Mouse (Mus musculus): ENCODE results near the gene Pdia5.

The Pdia5 gene

DNA sequence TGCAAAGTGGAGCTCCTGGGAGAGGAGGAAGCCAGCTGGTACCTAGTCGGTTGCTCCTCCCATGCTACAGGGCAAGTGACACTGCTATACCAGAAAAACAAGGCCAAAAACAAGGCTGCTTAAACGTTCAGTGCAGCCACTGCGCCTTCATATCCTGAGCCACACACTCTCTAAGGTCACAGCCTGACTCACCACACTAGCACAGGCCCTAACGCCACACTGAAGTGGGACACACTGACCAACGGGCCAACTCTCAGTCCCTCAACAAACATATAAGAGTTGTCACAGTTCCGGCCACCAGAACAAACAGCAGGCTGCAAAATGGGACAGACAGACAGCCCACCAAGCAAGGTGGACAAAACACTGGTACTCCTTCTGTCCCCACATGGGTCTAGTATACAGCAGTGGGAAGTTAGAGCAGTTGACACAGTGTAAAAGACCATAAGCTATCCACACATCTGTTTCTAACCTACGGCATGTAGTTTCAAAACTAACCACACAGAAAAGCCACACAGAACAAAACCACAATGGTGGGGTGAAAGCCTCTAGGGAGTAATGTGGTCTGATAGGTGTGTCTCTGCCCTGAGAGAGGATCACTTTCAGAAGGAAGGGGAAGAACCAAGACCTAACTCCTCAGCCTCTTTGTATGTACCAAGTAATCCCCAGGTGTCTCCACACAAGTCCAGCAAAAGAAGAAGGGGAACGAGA is 6.0 kb downstream of the Pdia5 start:
- DNase-seq (ENCODE audit: low spot score in 2 of 2): no peak

- no peak for DNase-seq (ENCODE audit: low spot score in 2 of 2)
Observed at GRCm38 (mm10) chr16:35484105-35484504, 6.6 kb downstream of the Pdia5 start.

DNA sequence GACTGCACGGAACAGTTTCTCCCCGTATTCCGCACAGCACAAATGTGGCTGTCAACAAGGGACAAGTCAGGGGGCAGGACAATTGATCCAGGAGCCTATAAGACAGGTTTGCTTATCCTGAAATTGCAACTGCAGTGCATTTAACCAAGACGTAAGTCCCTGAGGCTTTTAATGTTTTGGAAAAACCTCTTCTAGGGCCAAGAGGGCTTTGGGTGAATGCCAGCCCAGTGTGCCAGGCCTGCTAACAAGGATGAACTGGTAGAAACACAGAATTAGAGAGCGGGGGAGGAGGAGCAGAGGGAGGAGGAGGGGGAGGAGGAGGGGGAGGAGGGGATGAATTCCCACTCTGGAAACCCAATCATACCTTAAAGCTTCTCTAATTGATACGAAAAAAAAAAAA is 11.4 kb downstream of the Pdia5 start:
- no peak for DNase-seq (ENCODE audit: low spot score in 2 of 2)

DNA sequence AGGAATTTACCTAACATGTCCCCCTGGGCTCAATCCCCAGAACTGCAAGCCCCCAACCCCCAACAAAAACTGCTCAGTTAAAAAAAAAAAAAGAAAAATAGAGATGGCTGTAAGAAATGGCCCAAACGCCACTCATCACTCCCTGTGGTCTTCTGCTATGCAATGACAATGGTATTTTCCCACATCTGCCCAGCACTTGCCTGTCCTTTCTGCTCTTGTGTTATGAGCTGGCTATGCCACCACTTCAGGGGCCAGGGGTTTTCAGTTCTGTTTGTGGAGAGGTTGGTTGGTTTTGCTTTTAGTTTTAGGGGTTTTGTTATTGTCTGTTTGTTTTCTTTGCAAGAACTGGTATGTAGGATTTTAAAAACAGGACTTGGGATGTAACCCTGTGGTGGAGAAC is 13.4 kb downstream of the Pdia5 start:
- no peak for DNase-seq (ENCODE audit: low spot score in 2 of 2)

DNA sequence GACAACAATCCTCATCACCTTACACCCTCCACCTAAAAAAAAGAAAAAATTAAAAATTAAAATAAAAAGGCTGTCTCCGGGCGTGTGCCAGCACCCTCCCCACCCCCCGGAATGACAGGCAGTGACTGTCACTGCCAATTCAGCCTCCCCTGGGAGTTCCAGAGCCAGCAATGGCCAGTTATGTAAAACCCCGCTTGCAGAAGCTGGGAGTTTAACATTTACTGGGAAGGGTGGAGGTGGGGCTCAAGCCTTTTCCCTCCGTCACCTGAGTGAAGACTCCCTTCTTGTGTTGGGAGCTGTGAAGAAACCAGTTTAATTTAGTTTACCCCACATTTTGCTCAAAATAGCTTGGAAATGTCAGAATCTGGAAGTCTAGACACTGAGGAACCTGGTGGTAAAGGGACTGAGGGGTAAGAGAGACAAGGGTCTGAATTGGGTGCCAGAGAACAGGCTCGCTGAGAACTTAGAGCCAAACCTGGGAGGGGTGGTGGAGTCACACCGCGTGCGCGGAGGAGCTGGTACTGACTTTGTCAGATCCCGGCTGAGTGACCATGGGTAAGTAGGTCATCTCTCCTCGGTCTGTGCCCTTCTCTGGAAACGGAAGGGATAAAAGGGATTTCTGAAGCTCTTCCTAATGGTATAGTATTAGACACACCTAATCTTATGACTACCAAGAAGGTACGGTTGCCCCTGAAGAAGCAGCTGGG is 18.0 kb downstream of the Pdia5 start:
- no peak for DNase-seq (ENCODE audit: low spot score in 2 of 2)

GRCm38 (mm10) chr16:35471841-35472568 is 18.7 kb downstream of the Pdia5 start:
- no peak for DNase-seq (ENCODE audit: low spot score in 2 of 2)

- no peak for DNase-seq (ENCODE audit: low spot score in 2 of 2)
Observed at GRCm38 (mm10) chr16:35470983-35471382, 19.7 kb downstream of the Pdia5 start.

- no peak for DNase-seq (ENCODE audit: low spot score in 2 of 2)
Observed at GRCm38 (mm10) chr16:35470096-35470495, 20.6 kb downstream of the Pdia5 start.

- DNase-seq (ENCODE audit: low spot score in 2 of 2): no peak
Observed at GRCm38 (mm10) chr16:35469016-35469415, 21.7 kb downstream of the Pdia5 start.

GRCm38 (mm10) chr16:35467044-35467443 is 23.6 kb downstream of the Pdia5 start:
- DNase-seq (ENCODE audit: low spot score in 2 of 2): no peak

- DNase-seq (ENCODE audit: low spot score in 2 of 2): no peak
Observed at GRCm38 (mm10) chr16:35465808-35466351, 24.8 kb downstream of the Pdia5 start.

- DNase-seq (ENCODE audit: low spot score in 2 of 2): no peak
Observed at GRCm38 (mm10) chr16:35464686-35465308, 25.9 kb downstream of the Pdia5 start.

GRCm38 (mm10) chr16:35463708-35464107 is 27.0 kb downstream of the Pdia5 start:
- no peak for DNase-seq (ENCODE audit: low spot score in 2 of 2)

GRCm38 (mm10) chr16:35462955-35463354 is 27.7 kb downstream of the Pdia5 start:
- no peak for DNase-seq (ENCODE audit: low spot score in 2 of 2)

- no peak for DNase-seq (ENCODE audit: low spot score in 2 of 2)
Observed at GRCm38 (mm10) chr16:35459584-35459983, 31.1 kb downstream of the Pdia5 start.

GRCm38 (mm10) chr16:35458297-35458696 is 32.4 kb downstream of the Pdia5 start:
- DNase-seq (ENCODE audit: low spot score in 2 of 2): no peak

DNA sequence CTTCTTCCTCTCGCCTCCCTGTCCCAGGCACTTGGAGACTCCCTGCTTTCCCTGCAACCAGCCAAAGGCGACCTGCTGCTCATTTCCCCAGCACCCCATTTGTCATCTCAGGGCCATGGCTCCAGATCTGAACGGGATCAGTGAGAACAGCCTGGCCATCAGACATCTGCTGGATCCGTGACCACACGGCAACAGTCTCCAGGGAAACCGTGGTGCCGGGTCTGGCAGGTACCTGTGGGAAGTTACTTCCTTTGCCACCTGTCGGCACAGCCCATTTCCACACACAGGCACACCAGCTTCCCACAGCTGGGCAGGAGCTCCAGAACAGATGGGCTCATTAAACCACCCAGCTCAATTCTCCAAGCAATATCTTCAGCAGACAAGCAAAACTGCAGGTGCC is 33.2 kb downstream of the Pdia5 start:
- no peak for DNase-seq (ENCODE audit: low spot score in 2 of 2)

DNA sequence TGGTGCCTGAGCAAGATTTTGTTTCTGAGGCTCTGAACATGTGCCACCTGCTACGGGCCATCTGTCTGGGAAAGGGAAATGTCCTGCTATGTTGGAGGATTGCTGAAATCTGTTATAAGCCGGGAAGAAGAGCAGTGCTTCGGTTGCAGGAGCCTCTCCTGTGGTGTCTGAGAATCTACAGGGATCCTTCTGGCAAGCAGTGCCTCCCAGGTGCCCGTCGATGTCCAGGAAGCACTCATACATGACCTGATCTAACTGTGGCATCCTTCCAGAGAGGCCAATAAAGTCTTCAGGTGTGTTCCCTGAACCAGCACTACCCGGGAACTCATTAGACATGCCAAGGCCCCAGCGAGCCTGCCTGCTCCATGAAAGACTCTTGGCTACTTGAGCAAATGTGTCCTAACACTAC is 33.7 kb downstream of the Pdia5 start:
- DNase-seq (ENCODE audit: low spot score in 2 of 2): no peak

DNA sequence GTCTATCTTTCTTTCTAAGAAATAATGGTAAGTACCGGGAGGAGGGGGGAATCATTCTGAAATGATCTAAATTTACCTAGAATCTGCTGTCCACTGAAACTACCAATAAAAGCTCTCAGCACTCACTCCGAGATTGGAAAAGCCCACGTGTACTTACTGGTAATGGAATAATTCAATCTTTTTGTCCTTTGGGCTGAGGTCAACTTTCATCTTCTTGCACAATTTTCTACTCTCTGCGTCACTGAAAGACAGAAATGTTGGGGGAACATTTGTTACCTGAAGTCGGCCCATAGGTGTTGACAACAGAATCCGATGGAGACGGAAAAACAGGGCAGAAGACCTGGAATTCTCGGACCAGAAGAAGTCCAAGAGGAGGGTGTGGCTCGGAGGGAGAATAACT is 34.4 kb downstream of the Pdia5 start:
- DNase-seq (ENCODE audit: low spot score in 2 of 2): no peak

GRCm38 (mm10) chr16:35455822-35456221 is 34.9 kb downstream of the Pdia5 start:
- no peak for DNase-seq (ENCODE audit: low spot score in 2 of 2)

DNA sequence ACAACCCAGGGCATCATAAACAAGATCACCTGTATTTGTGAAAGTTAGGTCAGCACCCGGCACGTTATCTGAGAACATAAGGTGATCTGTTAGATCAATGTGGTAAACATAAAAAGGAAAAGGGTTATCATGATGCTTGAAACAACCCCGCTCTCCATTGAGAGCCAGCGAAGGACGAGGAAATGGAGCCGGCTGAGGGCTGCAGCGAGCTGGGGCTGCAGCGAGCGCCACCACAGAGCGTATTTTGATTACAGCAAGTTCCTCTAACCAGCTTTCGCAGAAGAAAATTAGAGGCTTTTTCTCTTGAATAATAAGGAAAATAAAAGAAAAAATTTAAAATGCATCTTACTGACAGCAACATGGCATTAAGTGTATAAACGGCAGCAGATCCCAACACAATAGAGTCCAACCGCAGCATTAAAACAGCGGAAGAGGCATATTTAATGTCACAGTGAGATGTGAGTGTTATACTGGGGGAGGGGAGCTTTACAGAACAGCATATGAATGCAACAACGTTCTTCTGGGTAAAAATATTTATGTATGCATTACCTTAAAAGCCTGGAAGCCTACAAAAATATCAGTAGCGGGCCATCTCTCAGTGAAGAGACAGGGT is 40.5 kb downstream of the Pdia5 start:
- DNase-seq (ENCODE audit: low spot score in 2 of 2): no peak

DNA sequence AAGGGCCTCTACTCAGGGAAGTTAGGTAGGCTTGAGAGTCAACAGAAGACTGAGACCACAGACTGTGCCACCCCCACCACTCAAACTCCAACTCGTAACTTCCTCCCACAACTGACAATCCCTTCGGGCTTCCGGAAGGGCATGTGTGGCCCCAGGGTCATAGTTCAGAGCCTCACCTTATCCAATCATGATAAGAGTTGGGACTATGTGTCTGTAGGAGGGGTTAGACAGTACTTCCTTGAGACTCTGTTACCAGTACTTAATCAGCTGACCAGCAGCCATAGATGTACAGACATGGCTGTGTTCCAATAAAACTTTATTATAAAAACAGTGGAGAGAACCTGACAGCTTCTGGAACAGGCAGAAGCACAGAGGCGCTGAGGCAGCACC is 48.7 kb downstream of the Pdia5 start:
- DNase-seq (ENCODE audit: low spot score in 2 of 2): no peak

Data from spleen, postnatal 10 days (tissue).